Comparison of ENCODE assay signal across 9 mouse cellular contexts in genomic region chr4:62693839-62694238, GRCm38 (mm10).
DNase-seq lines count a peak whose midpoint lies in the region; ATAC-seq lines count a peak whose summit lies in the region.
"Had no signal": no experiment of that assay in that cellular context is flagged by ENCODE, and none has a peak within 500 bp of the region (broad histone marks: within the 10 kb centered on the region; RNA-seq: fewer than 3 reads in every experiment).

No protein-coding gene starts in this region.

- ATAC-seq in forebrain, embryonic 11.5 days (replicated peaks; ENCODE audit: low FRiP score), result 0 out of 2 replicates have a peak, but pooled peaks have one; percentile 15
- ATAC-seq in midbrain, embryonic 14.5 days (ENCODE audit: low FRiP score, low TSS enrichment), result no peak

- no peaks in the 10 kb centered on the region; the same call in 1 of the 2 replicates for H3K4me1 ChIP-seq in forebrain, embryonic 11.5 days (replicated peaks; ENCODE audit: control insufficient read depth, insufficient read depth, low read length)
- peaks cover 7% of the 10 kb centered on the region for H3K4me1 ChIP-seq in midbrain, embryonic 14.5 days (ENCODE audit: control insufficient read depth, insufficient read depth, low read length)

- no peaks in the 10 kb centered on the region for H3K27me3 ChIP-seq in forebrain, embryonic 11.5 days (ENCODE audit: control insufficient read depth, insufficient read depth, low read length)
- no peaks in the 10 kb centered on the region for H3K27me3 ChIP-seq in midbrain, embryonic 14.5 days (ENCODE audit: control insufficient read depth, insufficient read depth, low read length)
- H3K27me3 ChIP-seq: hindbrain, embryonic 15.5 days had no signal

- WGBS in forebrain, embryonic 11.5 days, result 39% methylated on average over 10 of the region's 10 CpGs
- WGBS in midbrain, embryonic 14.5 days, result 42% methylated on average over 10 of the region's 10 CpGs

- H3K4me2 ChIP-seq in forebrain, embryonic 11.5 days (ENCODE audit: low read depth, low read length, severe bottlenecking), result no peak overlapping the region
- no peak overlapping the region for H3K4me2 ChIP-seq in midbrain, embryonic 14.5 days (ENCODE audit: low read length)
- H3K4me2 ChIP-seq: hindbrain, embryonic 15.5 days had no signal

- peak; percentile 47 to 62 for DNase-seq in cerebellum, adult 18-20 months
- no peak for DNase-seq in cerebellum, postnatal 4 days (ENCODE audit: low spot score in 2 of 2)
- peak; percentile 60 for DNase-seq in right cerebral cortex, postnatal 14 days
- no peak for DNase-seq in right cerebral cortex, adult 2 months (ENCODE audit: low spot score in 2 of 2)
- peak; percentile 78 for DNase-seq in forebrain, embryonic 11.5 days (ENCODE audit: low spot score)
- peak; percentile 73 to 76 for DNase-seq in kidney, postnatal 25 days
- DNase-seq in midbrain, embryonic 14.5 days, result peak; percentile 58
- no peak for DNase-seq in left cerebral cortex, adult 11 months (ENCODE audit: low spot score)

- H3K9ac ChIP-seq in forebrain, embryonic 11.5 days (ENCODE audit: low read length), result no peak overlapping the region
- no peak overlapping the region for H3K9ac ChIP-seq in midbrain, embryonic 14.5 days (replicated peaks; ENCODE audit: low read length)
- H3K9ac ChIP-seq: hindbrain, embryonic 15.5 days had no signal

- no peak overlapping the region for H3K27ac ChIP-seq in forebrain, embryonic 11.5 days (ENCODE audit: low read depth, low read length)
- no peak overlapping the region for H3K27ac ChIP-seq in midbrain, embryonic 14.5 days (replicated peaks; ENCODE audit: low read depth, low read length)
- H3K27ac ChIP-seq: hindbrain, embryonic 15.5 days had no signal

- no peak overlapping the region for H3K4me3 ChIP-seq in forebrain, embryonic 11.5 days (ENCODE audit: low read depth, low read length)
- H3K4me3 ChIP-seq in midbrain, embryonic 14.5 days (replicated peaks; ENCODE audit: low read depth, low read length), result no peak overlapping the region
- H3K4me3 ChIP-seq: hindbrain, embryonic 15.5 days had no signal

- no peaks in the 10 kb centered on the region for H3K9me3 ChIP-seq in forebrain, embryonic 11.5 days (ENCODE audit: control insufficient read depth, low read length)
- H3K9me3 ChIP-seq in midbrain, embryonic 14.5 days (ENCODE audit: control insufficient read depth, low read length), result no peaks in the 10 kb centered on the region
- H3K9me3 ChIP-seq: hindbrain, embryonic 15.5 days had no signal

- H3K36me3 ChIP-seq in forebrain, embryonic 11.5 days (ENCODE audit: control insufficient read depth, insufficient read depth, low read length), result no peaks in the 10 kb centered on the region
- H3K36me3 ChIP-seq in midbrain, embryonic 14.5 days (ENCODE audit: control insufficient read depth, insufficient read depth, low read length), result peaks cover 57% of the 10 kb centered on the region

Comparison
In these comparisons a context has a peak if more than half of its experiments do, and no peak if none do; other contexts are left out.
1. DNase-seq: peak in cerebellum, adult 18-20 months (2 of 2), right cerebral cortex, postnatal 14 days (single experiment), forebrain, embryonic 11.5 days (single experiment), kidney, postnatal 25 days (2 of 2) and midbrain, embryonic 14.5 days (single experiment); none in cerebellum, postnatal 4 days (0 of 2), right cerebral cortex, adult 2 months (0 of 2) and left cerebral cortex, adult 11 months (single experiment).